Mouse (Mus musculus): Measurements from ENCODE around the gene Cmya5. TPM values are rescaled to one million over a fixed set of nuclear protein-coding genes. Genes with fewer than 3 reads are reported as not detected.
"Not testable (repeated sequence)": the region's sequence is repeated elsewhere in the genome, so short reads cannot be mapped to it uniquely, and the experiment has no call there.

Gene Cmya5
- 0.05 and 0.13 TPM in 2 replicates for polyA plus RNA-seq (2014; fragmentation: Nextera tagmentation; extraction: Ambion mirVana)

DNA sequence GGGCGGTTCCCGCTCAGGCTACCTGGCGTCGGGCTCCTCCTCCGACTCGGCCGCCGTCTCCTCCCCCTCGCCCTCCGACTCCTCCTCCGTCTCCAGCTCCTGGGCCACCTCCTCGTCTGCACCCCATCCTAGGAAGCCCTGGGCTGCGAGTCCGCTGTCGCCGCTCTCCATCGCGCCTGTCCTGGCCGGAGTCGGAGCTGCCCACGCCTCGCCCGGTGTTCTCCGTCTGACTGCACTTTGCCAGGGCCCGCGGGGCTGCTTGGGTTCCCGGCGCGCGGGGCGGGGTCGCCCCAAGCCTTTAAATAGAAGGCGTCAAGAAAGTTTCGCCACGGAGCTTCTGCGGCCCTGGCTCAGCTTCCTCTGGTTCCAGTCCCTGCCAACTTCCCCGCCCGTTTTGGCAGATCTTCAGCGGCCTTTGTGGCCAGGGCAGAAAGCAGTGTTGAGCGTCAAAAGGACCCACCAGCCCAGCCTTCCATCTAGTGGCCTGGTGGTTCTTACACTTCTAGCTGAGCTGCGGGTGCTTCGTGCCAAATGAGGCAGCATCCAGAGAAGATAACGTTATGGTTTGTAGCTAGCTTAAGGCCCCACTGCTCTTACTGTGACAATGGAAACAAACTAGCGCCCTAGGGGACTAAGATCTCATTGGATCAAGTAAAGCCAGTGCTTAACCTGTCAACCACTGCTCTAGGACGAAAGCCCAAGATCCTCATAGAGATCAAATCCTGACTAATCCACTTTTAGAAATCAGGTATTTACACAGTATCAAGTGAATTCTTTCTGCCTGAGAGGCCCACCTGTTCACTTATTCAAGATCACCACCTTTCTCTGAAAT lies at the start of gene Cmya5:
Gene Cmya5, minus strand, starts transcription at position 389 of the 832 bp plus-strand sequence.
- Histone ChIP-seq H3K9ac (ENCODE audit: low read length) (peak within 1 kb of the TSS; percentile 64), H3K27me3 (ENCODE audit: control insufficient read depth, insufficient read depth, low read length) (no peaks in the 10 kb centered on the region), H3K36me3 (ENCODE audit: control insufficient read depth, insufficient read depth, low read length) (0 out of 2 replicates have a peak, but pooled peaks cover 2% of the 10 kb centered on the region), H3K4me1 (ENCODE audit: control insufficient read depth, insufficient read depth, low read length) (0 out of 2 replicates have a peak, but pooled peaks cover 4% of the 10 kb centered on the region), H3K4me2 (ENCODE audit: low read depth) (peak within 1 kb of the TSS; percentile 66), H3K9me3 (ENCODE audit: control insufficient read depth, low read length) (no peaks in the 10 kb centered on the region), H3K4me3 (ENCODE audit: low read depth, low read length) (peak within 1 kb of the TSS; percentile 28), H3K27ac (ENCODE audit: low read depth, low read length) (no peak within 1 kb of the TSS)
- peak; percentile 76 for ATAC-seq (ENCODE audit: insufficient read depth, low FRiP score, low TSS enrichment)
- peak; percentile 65 for DNase-seq (ENCODE audit: low spot score)
- WGBS: 2% methylated on average over 45 of the region's 45 CpGs

DNA sequence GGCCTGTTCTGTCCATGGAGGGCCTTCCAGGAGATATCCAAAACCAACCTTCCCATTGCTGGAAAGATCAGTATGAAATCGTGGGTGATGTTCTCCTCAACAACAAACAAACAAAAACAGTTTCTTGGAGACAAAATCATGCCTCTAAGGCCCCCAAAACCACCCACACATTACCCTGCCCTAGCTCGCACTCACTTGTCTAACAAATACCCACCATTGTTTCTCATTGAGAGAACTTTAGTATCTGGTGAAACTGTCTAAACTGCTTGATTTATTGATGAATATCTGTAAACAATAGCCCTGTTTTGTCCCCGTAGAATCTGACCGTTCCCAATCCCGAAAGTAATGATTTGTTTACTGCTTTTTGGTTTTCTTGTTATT lies 48.1 kb upstream of the Cmya5 start:
- peak overlapping the region; percentile 97 for H3K9ac ChIP-seq (ENCODE audit: low read length)
- no peak for DNase-seq (ENCODE audit: low spot score)
- H3K9me3 ChIP-seq (ENCODE audit: control insufficient read depth, low read length): no peaks in the 10 kb centered on the region
- H3K4me2 ChIP-seq (ENCODE audit: low read depth): peak overlapping the region; percentile 54
- no peaks in the 10 kb centered on the region for H3K27me3 ChIP-seq (ENCODE audit: control insufficient read depth, insufficient read depth, low read length)
- peak overlapping the region; percentile 90 for H3K27ac ChIP-seq (ENCODE audit: low read depth, low read length)
- ATAC-seq (ENCODE audit: insufficient read depth, low FRiP score, low TSS enrichment): peak; percentile 70
- H3K36me3 ChIP-seq (ENCODE audit: control insufficient read depth, insufficient read depth, low read length): no peaks in the 10 kb centered on the region
- WGBS: 62% methylated on average over 5 of the region's 5 CpGs
- H3K4me3 ChIP-seq (ENCODE audit: low read depth, low read length): peak overlapping the region; percentile 96
- H3K4me1 ChIP-seq (ENCODE audit: control insufficient read depth, insufficient read depth, low read length): peaks cover 3% of the 10 kb centered on the region; the same call in 1 of the 2 replicates

DNA sequence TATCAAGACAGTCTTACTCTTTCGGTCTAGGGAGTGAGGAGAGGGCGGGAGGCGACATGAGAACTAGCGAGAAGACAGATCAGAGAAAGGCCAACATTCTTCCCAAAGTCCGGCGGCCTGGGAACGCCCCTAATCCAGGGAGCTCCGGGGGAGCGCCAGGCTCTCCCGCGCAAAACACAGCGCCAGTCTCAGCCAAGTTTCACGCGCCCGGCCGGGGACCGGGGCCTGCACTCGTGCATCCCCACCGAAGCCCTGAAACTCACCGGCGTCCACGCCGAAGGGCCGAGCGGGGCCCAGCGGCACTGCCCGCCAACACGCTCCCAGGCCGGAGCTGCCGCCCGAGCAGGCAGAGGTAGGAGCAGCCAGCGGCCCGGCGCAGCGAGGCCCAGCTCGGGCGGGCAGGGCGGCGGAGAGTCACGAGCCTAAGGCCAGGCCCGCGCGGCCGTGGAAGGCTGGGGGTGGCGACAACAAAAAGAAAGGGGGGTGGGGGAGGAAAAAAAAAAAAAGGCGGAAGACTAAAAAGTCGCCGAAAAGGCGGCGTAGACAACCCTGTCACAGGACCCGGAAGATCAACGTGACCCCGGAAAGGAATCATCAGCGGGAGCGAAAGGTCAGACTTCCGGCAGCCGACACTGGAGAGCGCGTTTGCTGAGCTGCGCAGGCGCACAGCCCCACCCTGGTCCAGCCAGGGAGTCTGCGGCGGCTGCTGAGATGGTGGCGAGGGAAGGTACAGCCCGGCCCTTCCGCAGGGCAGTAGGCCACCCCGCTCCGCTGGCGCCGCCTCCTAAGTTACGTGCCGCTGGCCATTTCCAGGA lies 47.5 kb upstream of the Cmya5 start, which contains the start of gene Tent2:
Gene Tent2, minus strand, starts transcription at position 555 of the 815 bp plus-strand sequence.
- peak; percentile 99 for ATAC-seq (ENCODE audit: insufficient read depth, low FRiP score, low TSS enrichment)
- H3K4me1 ChIP-seq (ENCODE audit: control insufficient read depth, insufficient read depth, low read length): peaks cover 3% of the 10 kb centered on the region; the same call in 1 of the 2 replicates

DNA sequence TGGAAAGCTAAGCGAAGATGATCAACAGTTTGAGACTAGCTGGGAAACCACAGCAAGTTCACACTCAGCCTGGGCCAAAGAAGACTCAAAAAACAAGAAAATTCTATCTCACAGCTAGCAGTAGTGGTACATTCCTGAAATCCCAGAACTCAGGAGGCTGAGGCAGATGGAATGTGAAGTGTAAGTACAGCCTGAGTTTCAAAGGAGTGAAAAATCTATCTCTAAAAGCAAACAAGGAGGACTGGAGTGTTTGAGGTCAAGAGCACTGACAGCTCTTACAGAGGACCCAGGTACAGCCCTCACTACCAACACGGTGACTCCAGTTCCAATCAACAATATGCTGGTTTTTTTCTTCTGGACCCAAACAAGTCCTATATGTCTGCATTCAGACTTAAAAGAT lies 44.9 kb upstream of the Cmya5 start:
- no peak overlapping the region for H3K9ac ChIP-seq (ENCODE audit: low read length)
- 93% methylated on average over 2 of the region's 2 CpGs for WGBS
- H3K27ac ChIP-seq (ENCODE audit: low read depth, low read length): no peak overlapping the region

More for the DNA sequence above, 47.5 kb upstream of the Cmya5 start, which contains the start of gene Tent2:
- Histone ChIP-seq H3K27me3 (ENCODE audit: control insufficient read depth, insufficient read depth, low read length) (no peaks in the 10 kb centered on the region), H3K27ac (ENCODE audit: low read depth, low read length) (peak within 1 kb of the TSS; percentile 90), H3K4me2 (ENCODE audit: low read depth) (peak within 1 kb of the TSS; percentile 73), H3K9me3 (ENCODE audit: control insufficient read depth, low read length) (no peaks in the 10 kb centered on the region), H3K9ac (ENCODE audit: low read length) (peak within 1 kb of the TSS; percentile 97), H3K4me3 (ENCODE audit: low read depth, low read length) (peak within 1 kb of the TSS; percentile 96), H3K36me3 (ENCODE audit: control insufficient read depth, insufficient read depth, low read length) (no peaks in the 10 kb centered on the region)
- peak; percentile 94 for DNase-seq (ENCODE audit: low spot score)
- WGBS: under 1% methylated on average over 72 of the region's 72 CpGs

DNA sequence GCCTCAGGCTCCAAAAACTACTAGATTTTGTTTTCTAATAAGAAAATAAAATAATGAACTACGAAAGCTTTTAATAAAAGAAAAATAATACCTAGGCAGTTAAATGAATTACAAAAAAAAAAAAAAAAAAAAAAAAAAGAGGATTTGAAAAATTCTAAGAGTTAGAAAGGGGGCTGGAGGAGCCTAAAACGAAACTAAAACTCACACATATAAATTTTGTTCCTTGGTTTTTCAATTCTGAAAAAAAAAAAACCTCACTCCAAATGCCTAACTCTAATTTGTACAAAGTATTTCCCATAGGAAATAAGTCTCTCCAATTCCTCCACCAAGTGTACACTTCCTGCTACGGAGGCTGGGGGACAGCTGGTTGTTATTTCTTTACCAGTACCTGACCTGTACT lies 44.2 kb upstream of the Cmya5 start:
- 92% methylated on average over 3 of the region's 3 CpGs for WGBS
- H3K9ac ChIP-seq (ENCODE audit: low read length): no peak overlapping the region

More for the DNA sequence above, 44.9 kb upstream of the Cmya5 start:
- H3K4me1 ChIP-seq (ENCODE audit: control insufficient read depth, insufficient read depth, low read length): peaks cover 3% of the 10 kb centered on the region; the same call in 1 of the 2 replicates
- no peaks in the 10 kb centered on the region for H3K9me3 ChIP-seq (ENCODE audit: control insufficient read depth, low read length)
- H3K36me3 ChIP-seq (ENCODE audit: control insufficient read depth, insufficient read depth, low read length): no peaks in the 10 kb centered on the region
- ATAC-seq (ENCODE audit: insufficient read depth, low FRiP score, low TSS enrichment) (no peak), DNase-seq (ENCODE audit: low spot score) (no peak)
- H3K4me3 ChIP-seq (ENCODE audit: low read depth, low read length): no peak overlapping the region
- H3K27me3 ChIP-seq (ENCODE audit: control insufficient read depth, insufficient read depth, low read length): no peaks in the 10 kb centered on the region
- H3K4me2 ChIP-seq (ENCODE audit: low read depth): no peak overlapping the region

DNA sequence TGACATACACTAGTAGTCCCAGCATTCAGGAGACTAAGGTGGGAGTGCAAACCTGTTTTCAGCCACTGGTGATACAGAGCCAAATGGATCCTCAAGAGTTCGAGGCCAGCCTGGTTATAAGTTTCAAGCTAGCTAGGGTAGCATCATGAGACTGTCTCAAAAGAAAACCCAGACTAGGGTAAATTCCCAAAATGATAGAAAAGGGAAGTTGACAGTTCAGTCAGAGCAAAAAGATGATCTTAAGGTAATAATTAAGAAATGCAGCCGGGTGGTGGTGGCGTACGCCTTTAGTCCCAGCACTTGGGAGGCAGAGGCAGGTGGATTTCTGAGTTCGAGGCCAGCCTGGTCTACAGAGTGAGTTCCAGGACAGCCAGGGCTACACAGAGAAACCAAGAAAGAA lies 43.3 kb upstream of the Cmya5 start:
- not testable (repeated sequence) for H3K4me1 ChIP-seq (ENCODE audit: control insufficient read depth, insufficient read depth, low read length); H3K4me2 ChIP-seq (ENCODE audit: low read depth); ATAC-seq (ENCODE audit: insufficient read depth, low FRiP score, low TSS enrichment); DNase-seq (ENCODE audit: low spot score); H3K9me3 ChIP-seq (ENCODE audit: control insufficient read depth, low read length); H3K36me3 ChIP-seq (ENCODE audit: control insufficient read depth, insufficient read depth, low read length); H3K27me3 ChIP-seq (ENCODE audit: control insufficient read depth, insufficient read depth, low read length); H3K27ac ChIP-seq (ENCODE audit: low read depth, low read length); H3K9ac ChIP-seq (ENCODE audit: low read length); H3K4me3 ChIP-seq (ENCODE audit: low read depth, low read length)
- 97% methylated on average over 5 of the region's 5 CpGs for WGBS

More for the DNA sequence above, 44.2 kb upstream of the Cmya5 start:
- no peak for DNase-seq (ENCODE audit: low spot score)
- Histone ChIP-seq H3K36me3 (ENCODE audit: control insufficient read depth, insufficient read depth, low read length) (no peaks in the 10 kb centered on the region), H3K27ac (ENCODE audit: low read depth, low read length) (no peak overlapping the region), H3K9me3 (ENCODE audit: control insufficient read depth, low read length) (no peaks in the 10 kb centered on the region), H3K4me1 (ENCODE audit: control insufficient read depth, insufficient read depth, low read length) (peaks cover 3% of the 10 kb centered on the region; the same call in 1 of the 2 replicates), H3K4me2 (ENCODE audit: low read depth) (no peak overlapping the region), H3K4me3 (ENCODE audit: low read depth, low read length) (no peak overlapping the region), H3K27me3 (ENCODE audit: control insufficient read depth, insufficient read depth, low read length) (no peaks in the 10 kb centered on the region)
- ATAC-seq (ENCODE audit: insufficient read depth, low FRiP score, low TSS enrichment): no peak

DNA sequence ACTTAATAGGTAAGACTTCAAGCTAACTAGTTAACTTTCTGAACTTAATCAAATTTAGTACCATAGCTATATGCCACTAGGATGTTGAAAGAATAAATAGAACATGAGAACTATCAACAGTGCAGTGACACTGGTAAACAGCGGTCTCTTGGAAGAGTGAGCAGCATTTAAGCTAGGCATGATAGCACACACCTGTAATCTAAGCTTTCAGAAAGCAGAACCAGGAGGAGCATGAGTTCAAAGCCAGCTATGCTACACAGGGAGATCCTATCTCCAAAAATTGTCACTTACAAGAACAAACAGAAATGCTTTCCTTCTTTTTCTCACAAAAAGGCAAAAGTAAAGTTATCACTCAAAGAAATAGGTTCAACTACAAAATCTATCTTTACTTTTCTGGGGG lies 35.8 kb upstream of the Cmya5 start:
- H3K9me3 ChIP-seq (ENCODE audit: control insufficient read depth, low read length): no peaks in the 10 kb centered on the region
- DNase-seq (ENCODE audit: low spot score): no peak
- ATAC-seq (ENCODE audit: insufficient read depth, low FRiP score, low TSS enrichment): no peak
- H3K27ac ChIP-seq (ENCODE audit: low read depth, low read length): no peak overlapping the region
- H3K4me1 ChIP-seq (ENCODE audit: control insufficient read depth, insufficient read depth, low read length): no peaks in the 10 kb centered on the region
- WGBS: 93% methylated on average over 1 of the region's 1 CpGs
- peaks cover 2% of the 10 kb centered on the region; the same call in 1 of the 2 replicates for H3K36me3 ChIP-seq (ENCODE audit: control insufficient read depth, insufficient read depth, low read length)
- H3K4me3 ChIP-seq (ENCODE audit: low read depth, low read length): no peak overlapping the region
- H3K9ac ChIP-seq (ENCODE audit: low read length): no peak overlapping the region
- H3K27me3 ChIP-seq (ENCODE audit: control insufficient read depth, insufficient read depth, low read length): no peaks in the 10 kb centered on the region
- H3K4me2 ChIP-seq (ENCODE audit: low read depth): no peak overlapping the region

DNA sequence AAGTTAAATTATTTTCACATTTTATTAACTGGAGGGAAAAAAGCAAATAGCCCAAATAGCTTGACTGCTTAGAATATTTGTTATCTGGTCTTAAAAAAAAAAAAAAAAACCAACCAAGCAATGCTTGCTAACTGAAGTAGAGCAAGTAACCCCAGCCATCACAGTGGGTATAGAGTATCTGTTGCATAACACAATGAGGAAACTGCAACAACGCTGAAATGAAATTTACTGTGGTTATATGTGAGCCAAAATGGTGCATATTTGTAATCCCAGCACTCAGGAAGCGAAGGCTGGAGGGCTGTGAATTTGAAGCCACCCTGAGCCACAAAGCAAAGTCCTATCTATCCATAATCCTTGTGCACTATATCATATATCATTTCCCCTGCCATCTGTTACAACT lies 35.0 kb upstream of the Cmya5 start:
- ATAC-seq (ENCODE audit: insufficient read depth, low FRiP score, low TSS enrichment): no peak
- H3K36me3 ChIP-seq (ENCODE audit: control insufficient read depth, insufficient read depth, low read length): peaks cover 2% of the 10 kb centered on the region; the same call in 1 of the 2 replicates
- no peak overlapping the region for H3K4me2 ChIP-seq (ENCODE audit: low read depth)
- 94% methylated on average over 2 of the region's 2 CpGs for WGBS
- H3K4me1 ChIP-seq (ENCODE audit: control insufficient read depth, insufficient read depth, low read length): no peaks in the 10 kb centered on the region
- H3K9me3 ChIP-seq (ENCODE audit: control insufficient read depth, low read length): no peaks in the 10 kb centered on the region
- no peak overlapping the region for H3K27ac ChIP-seq (ENCODE audit: low read depth, low read length)
- no peaks in the 10 kb centered on the region for H3K27me3 ChIP-seq (ENCODE audit: control insufficient read depth, insufficient read depth, low read length)
- no peak for DNase-seq (ENCODE audit: low spot score)
- H3K4me3 ChIP-seq (ENCODE audit: low read depth, low read length): no peak overlapping the region
- H3K9ac ChIP-seq (ENCODE audit: low read length): no peak overlapping the region

Measured in neural tube, embryonic 11.5 days (tissue).